Mouse (Mus musculus) liver, postnatal 0 days (tissue): ENCODE data around the gene Smim27. TPM values are rescaled to one million over a fixed set of nuclear protein-coding genes. Genes with fewer than 3 reads are reported as not detected.
A peak's percentile ranks its signal among the peaks of the same experiment; 100 is the strongest.
"Not testable (repeated sequence)": the region's sequence is repeated elsewhere in the genome, so short reads cannot be mapped to it uniquely, and the experiment has no call there.

Experiments
- ATAC-seq: fragments of 200-750 bp; cut with Nextera tagmentation; 2 replicates; pipeline ENCODE4 v1.8.0; 2017; ENCODE audit warnings: mild to moderate bottlenecking, moderate library complexity
- DNase-seq: peaks from one replicate; pipeline ENCODE4 v3.0.0-alpha.2; 2016
- H3K27ac ChIP-seq: fragments of 300-500 bp; sonication (generic); 2 replicates; pipeline ENCODE4 v1.5.1; 2014; ENCODE audit warnings: antibody characterized with exemption, moderate library complexity, mild to moderate bottlenecking, low read depth
- H3K27me3 ChIP-seq: fragments of 300-500 bp; sonication (generic); 2 replicates; pipeline ENCODE4 v1.6.1; 2014; ENCODE audit warnings: low read length, control low read depth, mixed read lengths; ENCODE audit not compliant: insufficient read depth
- H3K36me3 ChIP-seq: fragments of 300-500 bp; sonication (generic); replicated peaks from 2 replicates; pipeline ENCODE4 v1.6.1; 2014; ENCODE audit warnings: mild to moderate bottlenecking, control low read depth, low read length, moderate library complexity, mixed read lengths; ENCODE audit not compliant: insufficient read depth
- H3K4me1 ChIP-seq: fragments of 300-500 bp; sonication (generic); 2 replicates; pipeline ENCODE4 v1.6.1; 2014; ENCODE audit warnings: antibody characterized with exemption, mild to moderate bottlenecking, control low read depth; ENCODE audit not compliant: insufficient read depth
- H3K4me2 ChIP-seq: fragments of 300-500 bp; sonication (generic); 2 replicates; pipeline ENCODE4 v1.6.1; 2014; ENCODE audit warnings: low read depth, mild to moderate bottlenecking, low read length, moderate library complexity, mixed read lengths
- H3K4me3 ChIP-seq: fragments of 300-500 bp; sonication (generic); 2 replicates; pipeline ENCODE4 v1.5.1; 2014; ENCODE audit warnings: low read depth, low read length
- H3K9ac ChIP-seq: fragments of 300-500 bp; sonication (generic); replicated peaks from 2 replicates; pipeline ENCODE4 v1.6.1; 2014; ENCODE audit warnings: mild to moderate bottlenecking, moderate library complexity
- H3K9me3 ChIP-seq: fragments of 300-500 bp; sonication (generic); 2 replicates; pipeline ENCODE4 v1.6.1; 2016; ENCODE audit warnings: mild to moderate bottlenecking, control low read depth, low read length, mixed read lengths
- CTCF ChIP-seq: sonication (generic); IDR thresholded peaks from 2 replicates; pipeline ENCODE4 v1.5.1; 2016; ENCODE audit warnings: antibody characterized with exemption, low read depth
- EP300 ChIP-seq: IDR thresholded peaks from 2 replicates; pipeline ENCODE4 v1.6.1; 2016; ENCODE audit warnings: antibody characterized with exemption, low read depth, mild to moderate bottlenecking
- WGBS: fragments of 180-500 bp; shearing (Covaris S2); extraction: QIAGEN DNeasy Blood & Tissue Kit; methylation state at CpG from one replicate; pipeline ENCODE4 v1.1.7; 2014; ENCODE audit not compliant: insufficient replicate concordance; 5-methylcytosine and 5-hydroxymethylcytosine counted together
- polyA plus RNA-seq: library from polyadenylated mRNA; unstranded; fragments of >200 nt; fragmentation: Nextera tagmentation; extraction: Ambion mirVana; gene quantifications from 2 replicates; pipeline ENCODE4 v1.2.1, GENCODE M21; 2015

The Smim27 gene
- polyA plus RNA-seq, 1 experiment from 2014 or later, result 35.8 TPM

DNA sequence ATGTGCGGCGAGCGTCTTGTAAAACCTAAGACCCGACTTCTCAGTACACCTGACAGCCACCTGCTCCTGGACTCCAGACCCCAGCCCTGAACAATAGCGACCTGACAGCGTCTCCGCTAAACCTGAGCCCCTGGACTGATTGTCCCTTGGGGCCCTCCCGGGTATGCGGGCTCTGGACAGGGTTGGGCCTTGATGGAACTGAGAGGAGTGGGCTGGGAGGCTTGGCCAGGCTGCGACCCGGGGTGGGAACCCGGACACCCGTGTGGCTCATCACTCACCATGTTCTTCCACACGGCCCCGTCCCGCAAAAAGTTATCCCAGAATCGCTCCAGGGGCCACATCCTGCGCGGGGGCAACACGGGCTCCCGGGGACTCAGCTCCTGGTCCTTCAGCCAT is 9.5 kb downstream of the Smim27 start:
- peak overlapping the region; percentile 98 for H3K4me2 ChIP-seq
- peak overlapping the region; percentile 74 for H3K27ac ChIP-seq
- H3K4me3 ChIP-seq, result peak overlapping the region; percentile 94
- peak overlapping the region; percentile 91 for H3K9ac ChIP-seq
- TF ChIP-seq EP300, result no peak
- no peak for TF ChIP-seq CTCF
- ATAC-seq, result peak; percentile 50
- no peak for DNase-seq
- no peaks in the 10 kb centered on the region for H3K27me3 ChIP-seq
- H3K36me3 ChIP-seq, result peaks cover 16% of the 10 kb centered on the region
- no peaks in the 10 kb centered on the region for H3K9me3 ChIP-seq
- H3K4me1 ChIP-seq, result peaks cover 9% of the 10 kb centered on the region
- 0% methylated on average over 21 of the region's 21 CpGs for WGBS

DNA sequence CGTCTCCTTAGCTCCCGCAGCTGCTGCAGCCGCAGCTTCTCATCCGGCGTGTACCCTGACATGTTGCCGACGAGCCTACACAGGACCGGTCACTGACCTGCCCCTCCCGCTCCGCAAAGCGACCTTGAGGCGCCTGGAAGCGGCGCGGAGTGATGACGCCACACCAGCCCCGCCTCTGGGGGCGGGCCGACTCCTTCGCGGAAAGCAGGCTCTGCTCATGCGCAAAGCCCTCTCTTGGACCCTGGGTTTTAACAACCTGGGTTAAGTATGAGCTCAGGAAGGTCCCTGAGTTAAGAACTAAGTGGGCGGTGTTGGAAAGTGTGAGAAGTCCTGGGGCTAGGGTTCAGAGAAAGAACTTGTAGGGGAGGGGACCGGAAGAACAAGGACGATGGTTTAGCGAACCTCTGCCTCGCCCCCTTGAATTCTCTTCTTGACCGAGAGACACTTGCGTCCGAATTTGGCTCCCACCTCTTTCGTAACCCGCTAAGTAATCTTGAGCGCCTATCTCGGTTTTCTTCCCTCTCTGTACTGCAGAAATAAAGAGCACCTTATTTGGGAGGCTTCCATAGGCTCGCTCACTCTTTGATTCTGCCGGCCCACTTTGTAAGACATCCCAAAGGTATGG is 10.0 kb downstream of the Smim27 start, which contains the start of gene Ndufb6:
Gene Ndufb6, minus strand, starts transcription at position 146 of the 625 bp plus-strand sequence.
- peak within 1 kb of the TSS; percentile 94 for H3K4me3 ChIP-seq
- peak within 1 kb of the TSS; percentile 74 for H3K27ac ChIP-seq
- H3K36me3 ChIP-seq, result peaks cover 14% of the 10 kb centered on the region
- DNase-seq (peak; percentile 98), ATAC-seq (peak; percentile 100)
- H3K4me1 ChIP-seq, result peaks cover 9% of the 10 kb centered on the region
- no peaks in the 10 kb centered on the region for H3K9me3 ChIP-seq
- no peak for TF ChIP-seq EP300
- TF ChIP-seq CTCF, result no peak
- peak within 1 kb of the TSS; percentile 98 for H3K4me2 ChIP-seq
- H3K27me3 ChIP-seq, result no peaks in the 10 kb centered on the region
- peak within 1 kb of the TSS; percentile 91 for H3K9ac ChIP-seq
- WGBS, result under 1% methylated on average over 36 of the region's 36 CpGs

DNA sequence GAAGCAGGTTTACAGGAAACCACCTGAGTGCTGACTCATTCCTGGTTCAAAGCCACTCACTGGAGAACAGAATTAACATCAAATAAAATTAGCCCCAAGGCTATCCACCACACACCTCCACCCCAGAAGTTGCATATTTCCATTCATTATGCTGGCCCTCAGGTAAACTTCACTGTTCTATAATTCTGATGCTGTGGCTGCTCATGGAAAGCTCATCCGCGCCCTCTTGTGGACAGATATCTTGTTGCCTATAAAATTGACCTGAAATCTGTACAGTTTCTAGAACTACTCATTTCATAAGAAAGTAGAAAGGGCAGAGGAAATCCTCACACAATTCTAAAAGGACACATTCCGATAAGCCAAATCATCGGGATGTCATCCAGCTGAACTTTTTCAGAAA is 16.2 kb downstream of the Smim27 start:
- TF ChIP-seq CTCF (peak; percentile 89), EP300 (no peak)
- Histone ChIP-seq H3K9me3 (no peaks in the 10 kb centered on the region), H3K27me3 (no peaks in the 10 kb centered on the region), H3K36me3 (no peaks in the 10 kb centered on the region), H3K4me2 (no peak overlapping the region), H3K4me3 (no peak overlapping the region), H3K4me1 (no peaks in the 10 kb centered on the region; the same call in 1 of the 2 replicates), H3K9ac (no peak overlapping the region), H3K27ac (no peak overlapping the region)
- ATAC-seq (no peak), DNase-seq (peak; percentile 76)
- WGBS, result 12% methylated on average over 4 of the region's 4 CpGs

DNA sequence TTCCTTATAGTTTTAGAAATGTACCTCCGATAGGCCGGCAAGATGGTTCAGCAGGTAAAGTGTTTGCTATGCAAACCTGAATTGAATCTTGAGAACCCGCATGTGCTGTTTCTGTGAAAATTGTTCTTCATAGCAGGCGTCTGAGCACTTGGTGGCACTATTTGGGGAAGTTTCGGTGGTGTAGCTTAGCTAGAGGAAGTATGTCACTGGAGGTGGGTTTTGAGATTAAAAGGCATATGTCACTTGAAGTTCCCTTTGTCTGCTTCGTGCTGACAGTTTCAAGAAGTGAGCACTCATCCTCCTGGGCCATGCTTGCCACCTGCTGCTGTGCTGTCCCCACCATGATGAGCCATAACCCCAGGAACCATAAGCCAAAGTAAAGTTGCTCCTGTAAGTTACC is 18.0 kb downstream of the Smim27 start:
- WGBS, result 46% methylated on average over 6 of the region's 6 CpGs
- no peak overlapping the region for H3K9ac ChIP-seq
- no peak overlapping the region for H3K4me3 ChIP-seq
- no peak for TF ChIP-seq CTCF
- TF ChIP-seq EP300, result no peak
- H3K27ac ChIP-seq, result no peak overlapping the region
- H3K36me3 ChIP-seq, result no peaks in the 10 kb centered on the region
- DNase-seq (no peak), ATAC-seq (no peak)
- no peaks in the 10 kb centered on the region for H3K9me3 ChIP-seq
- H3K27me3 ChIP-seq, result no peaks in the 10 kb centered on the region
- H3K4me1 ChIP-seq, result no peaks in the 10 kb centered on the region; the same call in 1 of the 2 replicates
- no peak overlapping the region for H3K4me2 ChIP-seq

DNA sequence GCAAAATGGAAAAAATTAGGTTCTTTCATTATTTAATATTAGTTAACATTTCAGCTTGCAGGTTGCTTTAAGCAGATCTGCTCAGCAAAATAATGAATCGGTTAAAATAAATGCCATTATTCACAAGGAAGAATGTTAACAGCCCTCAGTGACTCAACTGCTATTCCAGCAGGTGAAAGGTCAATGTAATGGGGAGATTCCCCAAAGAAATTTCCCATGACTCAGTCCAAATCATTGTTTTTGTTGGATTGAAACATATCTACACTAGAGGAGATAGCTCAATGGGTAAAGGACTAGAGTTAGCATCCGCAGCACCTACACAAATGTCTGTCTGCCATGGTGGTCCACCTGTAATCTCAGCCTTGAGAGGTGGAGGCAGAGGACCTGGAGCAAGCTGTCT is 19.7 kb downstream of the Smim27 start:
- peaks cover under 1% of the 10 kb centered on the region; the same call in 1 of the 2 replicates for H3K9me3 ChIP-seq
- H3K27ac ChIP-seq, result no peak overlapping the region

DNA sequence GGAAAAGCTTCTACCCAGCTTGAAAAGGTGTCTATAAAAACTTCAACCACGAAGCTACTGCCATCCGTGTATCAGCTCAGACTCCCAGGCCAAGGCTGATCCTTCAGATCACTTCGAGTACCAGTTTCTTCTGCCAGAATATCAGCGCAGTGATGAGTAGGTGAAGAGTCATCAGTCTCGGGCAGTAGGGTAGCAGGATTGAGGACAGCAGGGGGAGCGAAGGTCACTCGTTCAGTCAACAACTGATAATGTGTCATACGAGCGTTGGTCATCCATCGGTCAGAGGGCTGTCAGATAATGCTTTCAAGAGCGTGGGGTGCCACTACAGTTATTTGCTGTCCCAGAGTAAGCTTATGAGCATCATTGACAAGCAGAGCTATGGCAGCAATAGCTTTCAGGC is 22.1 kb downstream of the Smim27 start:
- H3K27ac ChIP-seq, ATAC-seq, H3K4me3 ChIP-seq, H3K4me2 ChIP-seq, H3K9me3 ChIP-seq, H3K36me3 ChIP-seq, H3K9ac ChIP-seq, DNase-seq, H3K27me3 ChIP-seq, H3K4me1 ChIP-seq: not testable (repeated sequence)
- 86% methylated on average over 11 of the region's 11 CpGs for WGBS

More for the DNA sequence above, 19.7 kb downstream of the Smim27 start:
- Histone ChIP-seq H3K27me3 (no peaks in the 10 kb centered on the region), H3K36me3 (no peaks in the 10 kb centered on the region), H3K4me3 (no peak overlapping the region), H3K4me2 (no peak overlapping the region), H3K9ac (no peak overlapping the region), H3K4me1 (no peaks in the 10 kb centered on the region; the same call in 1 of the 2 replicates)
- ATAC-seq (no peak), DNase-seq (no peak)
- 79% methylated on average over 2 of the region's 2 CpGs for WGBS
- TF ChIP-seq CTCF (no peak), EP300 (no peak)
